Mouse (Mus musculus) adrenal gland, adult 2 months (tissue): ENCODE data around the gene Cnksr1. TPM values are rescaled to one million over a fixed set of nuclear protein-coding genes. Genes with fewer than 3 reads are reported as not detected.

ENCODE experiments used
- DNase-seq: peaks from one replicate; pipeline ENCODE4 v3.0.0; 2021
- polyA plus RNA-seq: library from polyadenylated mRNA; depleted of rRNA; stranded (reverse); fragments of >200 nt; gene quantifications from 2 replicates; pipeline ENCODE4 v1.2.3, GENCODE M21; 2012
- total RNA-seq, 2 experiments: library from RNA; stranded (reverse); gene quantifications; 2 replicates each; pipeline ENCODE4 v1.2.3; 2021

Cnksr1 gene
- total and polyA plus RNA-seq, 3 experiments, result 0.08 to 0.66 (median 0.31) TPM

GRCm38 (mm10) chr4:134252911-134253721, 14.9 kb upstream of the Cnksr1 start:
- DNase-seq, result peak; percentile 38

DNA sequence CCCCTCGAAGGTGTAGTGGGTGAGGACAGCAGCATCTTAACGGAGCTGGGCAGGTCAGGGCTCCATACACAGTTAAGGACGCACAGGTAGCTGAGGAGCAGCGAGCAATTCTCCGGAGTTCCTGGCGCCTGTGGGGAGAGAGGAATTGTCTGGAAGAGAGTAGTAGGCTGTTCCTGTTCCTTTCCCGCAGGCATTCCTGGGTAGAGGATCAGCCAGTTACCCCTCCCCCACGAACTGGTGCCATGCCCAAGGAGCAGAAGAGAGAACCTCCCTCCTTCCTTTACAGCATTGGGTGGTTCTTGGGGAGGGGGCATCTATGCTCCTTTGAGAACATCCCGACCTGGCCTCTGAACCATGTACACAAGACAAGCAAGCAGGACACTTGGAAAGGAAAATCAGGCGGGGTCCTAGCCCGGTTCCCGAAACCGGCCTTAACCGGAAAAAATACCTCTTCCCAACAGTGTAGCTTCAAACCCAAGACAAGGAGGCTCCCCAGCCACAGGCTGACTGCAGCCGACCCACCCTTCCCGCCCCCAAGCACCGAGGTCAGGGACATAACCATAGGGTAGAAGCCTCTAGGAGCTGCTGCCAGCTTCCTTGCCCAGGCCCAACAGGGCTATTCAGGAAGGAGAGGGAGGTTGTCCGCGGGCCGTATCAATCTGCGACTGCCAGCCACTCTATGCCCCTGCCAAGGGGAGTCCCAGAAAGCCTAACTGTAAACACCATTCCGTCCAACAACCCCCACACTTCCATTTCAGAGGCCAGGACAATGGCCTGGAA, 14.1 kb upstream of the Cnksr1 start:
- DNase-seq, result peak; percentile 24

DNA sequence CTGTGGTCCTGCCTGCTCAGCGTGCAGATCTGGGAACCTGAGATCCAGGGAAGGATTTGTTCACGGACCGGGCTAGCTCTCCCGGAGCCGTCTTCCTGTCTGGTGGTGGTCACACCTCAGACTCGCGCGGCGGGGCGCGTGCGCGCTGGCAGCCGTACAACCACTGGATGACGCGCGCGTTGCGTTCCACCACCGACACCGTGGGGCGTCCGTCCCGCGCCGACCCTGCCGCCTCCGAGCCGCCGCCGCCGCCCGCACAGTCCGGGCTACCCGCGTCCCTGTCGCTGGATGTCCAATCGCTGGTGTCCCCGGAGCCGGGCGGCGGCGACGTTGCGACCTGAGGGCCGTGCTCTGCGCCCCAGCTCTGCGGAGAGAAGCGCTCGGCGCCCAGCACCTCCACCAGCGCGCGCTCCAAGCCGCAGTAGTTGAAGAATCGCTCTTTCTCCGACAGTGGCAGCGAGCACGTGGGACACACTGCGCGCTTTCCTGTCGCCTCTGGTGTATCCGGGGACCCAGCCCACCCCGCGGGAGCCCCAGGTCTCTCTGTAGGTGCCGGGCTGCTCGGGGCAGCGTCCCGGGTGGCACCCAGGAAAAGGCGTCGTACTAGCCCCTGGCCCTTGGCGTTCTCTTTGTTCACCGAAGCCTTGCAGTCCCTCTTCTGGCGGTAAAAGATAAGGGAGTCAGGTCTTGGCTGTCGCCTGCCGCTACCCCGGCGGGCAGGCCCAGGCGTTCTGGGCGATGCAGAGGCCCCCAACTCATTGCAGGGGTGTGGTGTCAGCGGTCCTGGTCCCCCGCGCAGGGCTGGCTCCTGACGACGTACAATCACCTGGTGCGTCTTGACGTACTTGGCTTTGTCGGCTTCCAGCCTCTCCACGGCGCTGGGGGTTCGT, 13.3 kb upstream of the Cnksr1 start:
- peak; percentile 45 for DNase-seq

GRCm38 (mm10) chr4:134250930-134251240, 12.7 kb upstream of the Cnksr1 start:
- DNase-seq, result no peak

DNA sequence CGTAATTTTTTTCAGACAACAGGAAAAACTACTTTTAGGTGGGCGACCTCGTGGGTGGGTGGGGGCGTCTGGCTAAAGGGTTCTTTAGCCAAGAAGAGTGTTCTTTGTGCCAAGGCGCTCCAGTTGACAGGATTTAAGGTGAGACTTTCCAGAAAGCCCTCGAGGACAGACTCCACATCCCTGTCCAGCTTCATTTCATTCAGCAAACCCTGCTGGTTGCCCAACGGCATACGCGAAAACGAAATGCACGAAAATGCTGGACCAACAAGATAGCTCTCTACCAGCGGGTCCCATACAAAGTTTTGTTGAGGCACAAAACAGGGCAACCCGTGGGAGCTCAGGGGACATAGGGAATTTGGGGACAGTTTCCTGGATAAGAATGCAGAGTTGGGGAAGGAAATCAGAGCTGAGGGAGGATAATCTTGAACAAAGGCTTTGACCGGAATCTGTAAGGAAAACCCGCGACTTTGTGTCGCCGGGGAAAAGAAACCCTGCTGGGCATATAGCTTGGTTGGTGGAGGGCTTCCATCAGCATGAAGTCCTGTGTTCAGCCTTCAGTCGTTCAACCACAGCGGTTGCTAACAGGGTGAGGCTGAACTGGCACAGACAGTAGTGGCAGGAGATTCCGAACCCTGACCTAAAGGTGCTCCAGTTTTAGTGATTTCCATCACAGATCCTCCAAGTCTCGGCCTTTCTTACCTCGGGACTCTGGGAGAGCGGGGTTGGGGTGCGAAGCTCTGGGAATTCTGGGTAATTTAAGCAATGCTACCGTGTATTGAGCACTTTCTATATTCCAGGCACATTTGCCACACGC, 12.1 kb upstream of the Cnksr1 start:
- no peak for DNase-seq

DNA sequence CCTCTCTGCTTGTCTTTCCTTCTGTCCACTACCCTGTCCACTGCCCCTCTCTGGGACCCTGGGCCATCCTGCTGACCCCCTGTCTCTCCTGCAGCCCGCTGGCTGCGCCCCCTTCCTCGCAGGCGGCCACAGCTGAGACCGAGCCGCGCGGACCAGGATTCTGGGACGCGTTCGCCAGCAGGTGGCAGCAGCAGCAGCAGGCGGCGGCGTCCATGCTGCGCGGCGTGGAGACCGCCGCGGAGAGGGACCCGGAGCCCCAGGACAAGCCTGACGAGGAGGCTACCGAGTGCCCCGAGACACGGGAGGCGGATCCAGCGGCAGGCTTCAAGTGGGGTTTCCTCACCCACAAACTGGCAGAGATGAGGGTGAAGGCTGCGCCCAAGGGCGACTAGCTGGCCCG, 11.5 kb upstream of the Cnksr1 start:
- DNase-seq, result peak; percentile 73

DNA sequence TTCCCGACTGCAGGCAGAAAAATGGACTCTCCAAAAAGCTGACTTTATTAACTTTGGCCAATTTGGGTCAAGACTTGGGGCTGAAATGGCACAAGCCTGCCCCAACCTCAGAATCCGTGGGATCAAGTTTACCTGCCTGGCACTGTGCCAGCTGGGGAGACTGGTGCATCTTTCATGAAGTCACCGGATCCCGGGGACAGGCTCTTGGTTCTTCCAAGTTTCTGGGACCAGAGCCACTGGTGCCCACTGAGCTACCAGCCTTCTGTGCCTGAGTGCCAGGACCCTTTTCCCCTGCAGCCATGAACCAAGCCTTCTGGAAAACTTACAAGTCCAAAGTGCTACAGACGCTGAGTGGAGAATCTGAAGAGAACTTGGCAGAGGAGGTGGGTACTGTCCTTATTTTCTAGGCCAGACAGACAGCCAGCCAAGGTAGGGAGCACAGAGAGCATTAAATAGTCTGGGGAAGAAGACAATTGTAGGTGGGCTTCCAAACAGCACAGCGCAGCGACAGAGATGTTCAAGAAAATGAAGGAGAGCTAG, 8.6 kb upstream of the Cnksr1 start, which contains the start of gene Gm30191:
TSS of gene Gm30191 (plus strand) at position 217 of the 540 bp plus-strand sequence.
- DNase-seq, result no peak

GRCm38 (mm10) chr4:134246256-134246655, 8.1 kb upstream of the Cnksr1 start:
- no peak for DNase-seq

DNA sequence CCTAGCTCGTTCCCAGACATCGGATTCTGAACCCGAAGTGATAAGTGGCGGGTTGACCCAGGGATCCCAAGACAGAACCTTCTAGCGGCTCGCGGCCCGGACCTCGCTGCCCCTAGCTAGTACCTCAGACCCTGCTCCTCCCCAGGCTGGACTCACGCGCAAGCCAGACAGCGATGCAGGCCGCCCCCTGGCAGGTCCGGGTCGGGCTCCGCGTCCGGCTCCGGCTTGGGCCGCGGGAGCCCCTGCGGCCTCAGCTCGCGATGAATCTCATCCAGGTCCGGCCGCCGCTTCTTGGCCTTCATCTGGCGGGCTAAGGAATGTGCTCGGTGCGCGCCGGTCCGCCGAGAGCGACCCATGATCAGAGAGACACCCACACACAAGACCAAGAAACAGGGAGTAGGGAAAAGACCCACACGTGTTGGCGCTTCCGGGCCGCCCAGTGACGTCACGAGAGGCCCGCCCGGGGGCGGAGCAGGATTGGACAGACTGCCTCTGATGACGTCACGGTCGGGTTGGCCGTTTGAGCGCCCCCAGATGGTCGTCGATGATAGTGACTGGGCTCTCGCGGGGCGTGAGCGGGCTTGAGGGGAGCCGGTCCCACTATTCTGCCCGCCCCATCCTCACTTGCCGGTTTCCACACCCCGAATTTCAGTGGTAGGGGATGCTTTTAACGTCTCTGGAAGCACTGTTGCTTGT, 7.1 kb upstream of the Cnksr1 start, which contains the start of gene Zfp593:
TSS of gene Zfp593 (minus strand) at position 445 of the 696 bp plus-strand sequence.
- DNase-seq, result peak; percentile 96

DNA sequence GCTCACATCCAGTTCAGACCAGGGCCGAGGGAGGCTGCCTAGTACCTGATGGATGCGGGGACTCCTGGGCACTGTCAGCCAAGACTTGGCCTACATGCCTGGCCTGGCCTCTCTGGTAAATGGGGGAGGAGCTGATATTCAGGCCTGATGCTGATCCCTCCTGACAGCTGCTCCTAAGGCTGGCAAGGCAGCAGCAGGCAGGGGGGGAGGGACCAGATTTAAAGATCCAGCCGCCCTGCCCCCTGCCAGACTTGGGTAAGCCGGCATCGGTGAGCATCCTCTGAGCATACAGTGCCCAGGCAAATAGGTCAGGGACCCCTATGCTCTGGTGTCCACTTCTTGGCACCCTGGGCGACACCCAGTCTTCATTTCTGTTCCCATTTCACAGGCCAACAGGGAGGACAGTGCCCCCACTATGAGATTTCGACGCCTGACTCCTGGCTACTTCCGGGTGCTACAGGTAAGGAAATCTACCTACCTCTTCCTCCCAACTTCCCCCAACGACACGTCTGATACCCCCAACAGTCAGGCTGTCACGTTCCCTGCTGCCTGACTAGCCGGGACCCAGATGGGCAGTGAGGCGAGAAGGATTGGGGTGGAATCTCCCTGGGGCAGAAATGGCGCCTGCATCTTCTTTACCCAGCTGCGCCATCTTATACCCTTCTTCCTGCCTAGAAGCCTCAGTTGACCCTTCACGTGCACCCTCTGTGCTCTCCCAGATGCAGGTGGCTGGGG, 5.5 kb upstream of the Cnksr1 start, which contains the start of gene E130218I03Rik:
TSS of gene E130218I03Rik (plus strand) at position 147 of the 735 bp plus-strand sequence.
- DNase-seq, result no peak

DNA sequence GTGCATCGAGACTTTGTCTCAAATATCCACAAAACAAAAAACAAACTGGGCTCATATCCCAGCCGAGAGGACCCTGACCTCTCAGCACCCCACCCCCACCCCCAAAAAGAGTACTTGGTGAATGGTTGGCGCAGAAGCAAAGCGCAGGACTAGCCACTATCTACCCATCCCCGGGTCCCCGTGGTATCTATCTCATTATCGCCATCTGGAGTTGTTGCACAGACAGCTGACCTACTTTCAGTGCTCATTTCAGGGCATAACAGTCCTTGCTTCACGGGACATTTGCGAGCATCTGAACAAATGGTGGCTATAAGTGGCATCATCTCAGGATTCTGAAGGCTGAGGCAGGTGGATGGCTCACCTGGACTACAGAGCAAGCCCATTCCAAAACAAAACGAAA, 487 bp upstream of the Cnksr1 start:
- DNase-seq, result no peak

GRCm38 (mm10) chr4:134237582-134238278, 469 bp downstream of the Cnksr1 start:
- DNase-seq, result no peak

GRCm38 (mm10) chr4:134234876-134235275, 3.3 kb downstream of the Cnksr1 start:
- no peak for DNase-seq

- no peak for DNase-seq
Observed at GRCm38 (mm10) chr4:134230431-134230830, 7.8 kb downstream of the Cnksr1 start.

DNA sequence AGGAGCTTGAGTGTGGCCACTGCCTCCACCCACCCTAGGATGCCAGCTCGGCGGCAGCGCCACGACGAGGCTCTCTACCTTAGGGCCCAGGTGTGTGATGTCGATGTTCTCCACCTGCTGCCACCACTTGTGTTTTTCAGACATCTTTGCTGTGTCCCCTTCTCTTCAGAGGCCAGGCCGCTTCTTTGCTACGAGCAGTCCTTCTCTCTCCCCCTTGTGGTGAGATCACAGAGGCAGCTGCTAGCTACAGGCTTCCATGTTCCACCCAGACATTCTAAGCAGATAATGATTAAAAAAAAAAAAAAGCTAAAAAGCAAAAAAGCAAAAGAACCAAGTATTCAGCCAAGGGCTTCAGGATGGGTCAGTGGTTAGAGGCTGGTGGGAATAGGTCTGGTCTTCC, 11.0 kb downstream of the Cnksr1 start, which contains the start of gene Catsper4:
TSS of gene Catsper4 (minus strand) at position 190 of the 400 bp plus-strand sequence.
- no peak for DNase-seq

DNA sequence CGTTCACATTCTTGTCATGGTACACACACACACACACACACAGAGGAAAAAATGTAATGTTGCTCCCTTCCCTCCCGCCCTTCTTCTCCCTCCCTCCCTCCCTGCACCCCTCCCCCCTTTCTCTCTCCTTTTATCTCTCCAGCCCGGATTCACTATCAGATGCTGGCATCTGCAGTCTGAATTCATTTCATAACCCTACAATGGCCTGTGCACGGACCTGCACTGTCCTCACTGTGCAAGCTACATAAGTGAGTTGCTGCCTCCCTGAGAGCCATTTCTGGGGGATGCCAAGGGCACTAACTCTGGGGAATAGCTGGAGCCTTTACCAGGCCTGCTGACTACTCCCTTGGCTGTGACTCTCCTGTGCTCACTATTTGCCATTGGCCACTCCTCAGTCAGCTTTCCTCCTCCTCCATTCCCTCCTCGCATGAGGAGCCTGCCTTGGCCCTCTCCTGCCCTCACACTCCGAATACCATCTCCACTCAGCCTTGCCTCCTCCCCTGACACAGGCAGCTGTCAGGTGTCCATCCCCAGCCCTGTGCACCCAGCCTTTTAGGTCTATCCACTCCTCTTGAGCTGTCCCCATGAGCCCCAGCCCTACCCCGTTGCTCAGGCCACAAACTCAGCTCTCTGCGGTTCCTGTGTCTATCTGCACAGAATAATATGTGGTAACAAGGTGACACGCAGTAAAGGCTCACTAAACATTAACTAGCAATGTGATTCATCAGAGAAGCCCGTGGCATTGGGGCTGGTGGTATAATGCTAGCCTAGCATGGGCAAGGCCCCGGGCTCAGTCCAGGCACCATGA, 15.2 kb downstream of the Cnksr1 start:
- no peak for DNase-seq

DNA sequence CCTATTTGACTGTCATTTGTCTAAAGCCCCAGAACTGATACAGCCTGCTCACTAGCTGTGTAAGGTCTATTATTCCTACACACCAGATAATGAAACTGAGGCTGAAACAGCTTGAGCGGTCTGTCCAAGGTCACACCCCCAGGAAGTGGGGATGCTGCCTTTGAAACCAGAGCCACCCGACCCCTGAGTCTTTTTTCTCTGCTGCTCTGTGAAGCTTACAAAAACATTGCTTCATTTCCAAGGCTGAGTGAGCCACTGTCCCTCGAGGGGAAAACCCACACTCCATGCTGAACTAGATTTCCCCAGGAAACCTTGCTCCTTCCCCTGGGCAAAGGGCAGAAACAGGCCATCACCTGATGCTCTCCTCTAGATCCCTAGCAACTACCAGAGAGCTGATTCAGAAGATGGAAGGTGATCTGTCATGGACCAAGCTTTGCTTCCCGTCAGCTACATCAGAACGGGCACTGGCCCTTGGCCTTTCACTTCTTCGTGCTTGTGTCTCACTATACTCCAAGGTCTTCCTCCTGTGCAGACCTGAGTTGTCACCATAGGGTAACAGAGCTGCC, 31.6 kb downstream of the Cnksr1 start:
- peak; percentile 27 for DNase-seq
